Mouse (Mus musculus) thymus, postnatal 10 days (tissue): ENCODE results near the gene Slc41a3.

Experiments
- DNase-seq, 2 experiments: peaks; one replicate each; pipeline ENCODE4 v3.0.0; 2021; ENCODE audit warnings: low spot score in 2 of 2

Gene Slc41a3

GRCm38 (mm10) chr6:90597592-90597991 lies 6.9 kb upstream of the Slc41a3 start:
- DNase-seq, result no peak

- DNase-seq, result no peak
Measured at GRCm38 (mm10) chr6:90598197-90598596, 6.3 kb upstream of the Slc41a3 start.

GRCm38 (mm10) chr6:90600351-90600750 lies 4.2 kb upstream of the Slc41a3 start:
- no peak for DNase-seq

- DNase-seq, result no peak
Measured at GRCm38 (mm10) chr6:90601736-90602135, 2.8 kb upstream of the Slc41a3 start.

- DNase-seq, result no peak
Measured at GRCm38 (mm10) chr6:90602304-90602703, 2.2 kb upstream of the Slc41a3 start.

GRCm38 (mm10) chr6:90603126-90603525 lies 1.4 kb upstream of the Slc41a3 start:
- DNase-seq, result no peak

GRCm38 (mm10) chr6:90604130-90604529 lies 395 bp upstream of the Slc41a3 start:
- peak in 1 of 2 experiments; percentile 27 for DNase-seq

GRCm38 (mm10) chr6:90605298-90605665 lies 757 bp downstream of the Slc41a3 start:
- DNase-seq, result no peak

- DNase-seq, result peak; percentile 38 to 73
Measured at GRCm38 (mm10) chr6:90606538-90606937, 2.0 kb downstream of the Slc41a3 start.

- peak; percentile 46 to 79 for DNase-seq
Measured at GRCm38 (mm10) chr6:90607196-90607595, 2.7 kb downstream of the Slc41a3 start.

- no peak for DNase-seq
Measured at GRCm38 (mm10) chr6:90608186-90608585, 3.7 kb downstream of the Slc41a3 start.

- no peak for DNase-seq
Measured at GRCm38 (mm10) chr6:90610248-90610647, 5.7 kb downstream of the Slc41a3 start.

GRCm38 (mm10) chr6:90613277-90613676 lies 8.8 kb downstream of the Slc41a3 start:
- DNase-seq, result no peak

GRCm38 (mm10) chr6:90615362-90615761 lies 10.8 kb downstream of the Slc41a3 start:
- no peak for DNase-seq

- no peak for DNase-seq
Measured at GRCm38 (mm10) chr6:90615991-90616390, 11.5 kb downstream of the Slc41a3 start.

GRCm38 (mm10) chr6:90616481-90616880 lies 12.0 kb downstream of the Slc41a3 start:
- DNase-seq, result no peak

- DNase-seq, result peak; percentile 57 to 69
Measured at GRCm38 (mm10) chr6:90618274-90618673, 13.7 kb downstream of the Slc41a3 start.

- peak in 1 of 2 experiments; percentile 23 for DNase-seq
Measured at GRCm38 (mm10) chr6:90618821-90619636, 14.5 kb downstream of the Slc41a3 start.

GRCm38 (mm10) chr6:90619936-90620335 lies 15.4 kb downstream of the Slc41a3 start:
- DNase-seq, result no peak

GRCm38 (mm10) chr6:90620791-90621583 lies 16.5 kb downstream of the Slc41a3 start:
- no peak for DNase-seq

GRCm38 (mm10) chr6:90621584-90621890 lies 17.0 kb downstream of the Slc41a3 start:
- DNase-seq, result no peak

GRCm38 (mm10) chr6:90622758-90623455 lies 18.4 kb downstream of the Slc41a3 start:
- DNase-seq, result peak in 1 of 2 experiments; percentile 28
